Mouse (Mus musculus): ENCODE measurements around the gene Fgf8. TPM values are rescaled to one million over a fixed set of nuclear protein-coding genes. Genes with fewer than 3 reads are reported as not detected.

Gene Fgf8
- total RNA-seq, 4 experiments from 2014 or later = not detected

DNA sequence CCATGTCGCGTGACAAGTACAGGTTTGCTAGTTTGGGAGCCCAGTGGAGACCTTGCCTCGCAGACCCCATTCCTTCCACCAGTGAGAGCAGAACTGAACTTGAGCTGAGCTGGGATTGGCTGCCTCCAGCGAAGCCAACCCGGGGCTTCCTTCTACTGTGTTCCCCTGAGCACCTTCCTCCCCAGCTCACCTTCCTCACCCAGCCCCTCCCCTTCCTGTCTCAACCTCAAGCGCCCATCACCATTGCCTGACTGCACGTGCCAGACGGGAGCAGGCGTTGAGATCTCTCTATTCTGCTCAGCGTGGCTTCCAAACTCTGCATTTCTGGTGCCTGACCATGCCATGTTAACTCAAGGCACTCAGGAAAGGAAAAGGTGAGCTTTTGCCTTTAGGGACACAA is 15.5 kb downstream of the Fgf8 start:
- DNase-seq (ENCODE audit: low spot score in 2 of 2) = no peak

DNA sequence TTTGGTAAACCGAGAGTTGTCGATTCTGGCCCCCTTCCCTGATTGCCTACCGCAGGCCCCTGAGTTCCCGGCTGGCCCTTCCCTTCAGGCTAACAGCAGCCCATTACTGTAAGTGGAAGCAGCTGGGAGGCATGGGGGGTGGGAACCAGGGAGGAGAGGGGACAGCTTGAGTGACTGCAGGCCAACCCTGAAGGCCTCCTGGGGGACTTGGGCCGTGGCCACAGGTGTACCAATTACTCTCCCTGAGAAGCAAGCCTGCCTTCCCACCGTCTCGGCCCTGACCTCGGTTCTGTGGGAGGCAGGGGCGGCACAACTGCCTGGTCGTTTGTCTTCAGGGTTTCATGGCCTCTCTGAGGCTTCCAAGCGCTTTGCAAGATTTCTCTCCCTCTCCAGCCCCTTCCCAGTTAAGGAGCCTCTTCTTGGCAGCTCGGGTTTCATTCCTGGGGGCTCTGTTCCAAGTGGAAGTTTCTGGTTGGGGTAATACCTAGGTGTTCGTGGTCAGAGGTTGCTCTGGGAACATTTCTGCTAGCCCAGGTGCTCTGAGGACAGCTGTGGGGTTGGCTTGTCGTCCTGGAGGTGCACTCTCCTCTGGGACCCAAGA is 16.9 kb downstream of the Fgf8 start:
- DNase-seq (ENCODE audit: low spot score in 2 of 2) = no peak

GRCm38 (mm10) chr19:45722188-45722587 is 20.5 kb downstream of the Fgf8 start:
- no peak for DNase-seq (ENCODE audit: low spot score in 2 of 2)

GRCm38 (mm10) chr19:45718286-45718685 is 24.4 kb downstream of the Fgf8 start:
- peak in 1 of 2 experiments; percentile 24 for DNase-seq (ENCODE audit: low spot score in 2 of 2)

DNA sequence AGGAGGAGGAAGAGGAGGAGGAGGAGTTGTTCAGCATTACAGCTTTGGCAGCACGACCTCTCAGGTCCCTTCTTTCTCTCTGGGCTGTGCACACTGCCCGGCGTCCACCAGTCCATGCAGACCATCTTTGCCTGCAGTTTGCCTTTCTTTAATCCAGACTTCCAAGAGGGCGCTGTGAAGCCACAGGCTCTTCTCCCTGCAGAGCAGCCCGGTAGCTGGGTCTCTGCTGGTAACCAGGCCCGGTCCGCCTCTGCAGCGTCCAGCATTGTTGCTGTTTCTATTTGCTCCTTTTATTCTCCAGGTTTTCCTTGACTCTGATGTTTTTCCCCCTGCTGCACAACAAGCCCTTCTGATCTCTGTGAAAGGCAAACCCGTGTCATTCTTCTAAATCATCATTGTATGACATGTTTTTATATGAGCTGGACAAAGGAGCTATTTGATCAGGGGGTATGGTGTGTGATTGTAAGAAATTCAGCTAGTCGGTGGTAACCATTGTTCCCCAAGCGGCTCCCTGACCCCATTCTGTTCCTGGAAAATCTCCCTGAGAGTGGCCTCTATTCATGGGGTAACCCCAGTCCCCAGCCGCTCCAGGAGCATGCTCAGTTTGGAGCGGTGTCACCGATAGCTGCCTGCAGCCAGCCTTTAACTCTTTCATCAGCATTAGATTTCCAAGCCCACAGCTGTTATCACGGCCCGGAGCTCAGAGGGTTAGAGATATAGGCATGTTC is 25.1 kb downstream of the Fgf8 start:
- peak; percentile 30 to 37 for DNase-seq (ENCODE audit: low spot score in 2 of 2)

DNA sequence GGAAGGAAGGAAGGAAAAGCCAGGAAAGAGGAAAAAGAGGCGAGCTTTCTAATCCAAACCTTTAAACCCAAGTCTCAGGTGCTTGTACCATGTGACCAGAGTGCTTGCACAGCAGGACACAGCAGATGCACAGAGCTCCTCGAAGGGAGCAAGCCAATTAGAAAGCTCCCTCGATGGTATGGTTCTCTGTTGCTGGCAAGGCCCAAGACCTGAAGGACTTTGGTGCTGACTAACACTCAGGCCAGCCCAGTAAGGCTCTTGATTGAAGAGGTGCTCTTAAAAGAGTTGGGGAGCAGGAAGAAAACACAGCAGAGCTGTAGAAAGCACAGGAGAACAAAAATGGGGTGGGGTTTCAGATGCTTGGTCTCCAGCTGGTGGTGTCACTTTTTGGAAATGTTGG is 34.0 kb downstream of the Fgf8 start:
- DNase-seq (ENCODE audit: low spot score in 2 of 2) = no peak

GRCm38 (mm10) chr19:45696281-45696600 is 46.5 kb downstream of the Fgf8 start:
- DNase-seq (ENCODE audit: low spot score in 2 of 2) = no peak

DNA sequence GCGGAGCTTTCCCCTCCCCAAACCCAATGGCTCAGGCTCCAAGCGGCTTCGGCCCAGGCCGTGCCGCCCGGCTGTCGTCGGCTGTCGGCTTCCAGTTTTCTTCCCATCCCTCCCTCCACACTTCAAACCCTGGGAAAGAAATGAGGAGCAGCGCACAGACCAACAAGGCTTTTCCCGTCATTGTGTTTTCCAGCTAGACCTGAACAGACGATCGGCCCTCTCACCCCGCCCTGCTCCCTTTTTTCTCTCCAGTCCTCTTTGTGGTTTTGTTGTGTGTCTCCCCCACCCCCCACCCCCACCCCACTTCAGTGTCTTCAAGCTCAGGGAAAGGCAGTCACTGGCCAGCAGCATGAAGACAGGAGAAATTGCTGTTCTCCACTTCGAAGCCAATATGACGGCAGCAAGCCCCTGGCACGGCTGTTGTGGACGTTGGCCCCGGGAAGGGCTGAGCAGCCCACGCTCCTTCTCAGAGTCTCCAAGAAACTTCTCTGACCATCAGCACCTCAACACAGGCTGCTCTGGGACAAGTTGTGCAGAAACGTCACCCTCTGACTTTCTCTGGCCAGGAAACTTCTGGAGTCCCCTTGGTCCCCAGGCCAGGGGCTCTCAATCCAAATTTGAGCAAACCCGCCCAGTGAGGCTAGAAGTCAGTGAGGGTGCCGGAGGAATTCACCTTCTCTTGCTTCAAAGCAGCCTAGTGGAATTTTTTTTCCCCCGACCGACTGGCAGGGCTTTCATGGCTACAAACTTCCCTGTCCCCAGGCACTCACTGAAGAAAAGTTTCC is 47.0 kb downstream of the Fgf8 start:
- no peak for DNase-seq (ENCODE audit: low spot score in 2 of 2)

- DNase-seq (ENCODE audit: low spot score in 2 of 2) = no peak
Measured at GRCm38 (mm10) chr19:45694056-45694455, 48.7 kb downstream of the Fgf8 start.

- DNase-seq (ENCODE audit: low spot score in 2 of 2) = peak; percentile 12 to 20
Measured at GRCm38 (mm10) chr19:45692211-45692610, 50.5 kb downstream of the Fgf8 start.

DNA sequence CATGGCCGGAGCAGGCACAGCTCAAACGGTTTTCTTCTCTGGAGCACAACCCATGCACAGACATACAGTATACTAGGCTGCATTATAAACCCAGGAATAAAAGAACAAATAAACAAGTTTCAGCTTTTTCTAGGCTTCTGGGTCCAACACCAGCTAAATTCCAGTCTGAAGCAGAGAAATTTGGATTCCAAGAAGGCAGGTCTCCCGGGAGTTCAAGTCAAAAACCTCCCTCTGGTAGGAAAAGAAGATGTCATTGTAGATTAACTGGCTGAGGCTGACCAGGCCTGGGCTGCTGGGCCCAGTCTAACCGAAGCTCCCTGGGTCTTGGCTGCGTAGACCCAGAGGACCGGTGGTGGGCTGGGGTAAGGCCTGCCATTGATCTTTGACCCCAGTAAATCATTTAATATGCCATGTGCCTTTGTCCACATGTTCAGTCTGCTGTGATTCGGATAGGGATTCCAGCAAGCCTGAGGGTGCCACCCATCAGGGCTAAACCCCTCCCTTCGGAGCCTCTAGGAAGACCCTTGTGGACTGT is 51.6 kb downstream of the Fgf8 start:
- DNase-seq (ENCODE audit: low spot score in 2 of 2) = no peak

DNA sequence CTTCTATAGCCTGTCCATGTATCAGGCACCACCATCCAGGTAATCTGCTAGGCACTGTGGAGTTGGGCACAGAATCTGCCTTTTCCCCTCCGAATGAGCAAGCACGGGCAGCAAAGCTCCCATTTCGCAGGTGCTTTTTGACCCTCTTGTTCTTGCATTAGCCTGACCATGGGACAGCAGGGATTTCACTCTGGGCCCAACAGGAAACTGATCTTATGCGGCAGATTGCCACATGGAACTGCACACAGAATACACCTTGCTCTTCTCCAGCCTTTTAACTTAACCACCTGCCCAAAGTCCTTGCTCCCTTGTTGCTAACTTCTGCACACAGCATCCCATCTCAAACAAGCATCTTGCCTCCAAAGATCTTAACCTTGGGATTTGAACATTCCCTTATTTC is 55.7 kb downstream of the Fgf8 start:
- DNase-seq (ENCODE audit: low spot score in 2 of 2) = no peak

Other genes starting within 250 kb of the Fgf8 start
- gene Poll, start 182.4 kb downstream of the Fgf8 start, total RNA-seq (2022) = 1 to 10 TPM; 8.9 to 9.9 (median 9.4) TPM
- 10 to 100 TPM; 50.7 to 66.2 (median 63.5) TPM for gene Gm17018, start 182.3 kb downstream of the Fgf8 start, total RNA-seq (2022)
- gene Fbxw4, start 82.6 kb downstream of the Fgf8 start, total RNA-seq (2022) = 10 to 100 TPM; 37.7 to 42.2 (median 40.0) TPM
- 10 to 100 TPM in 2 of 4 experiments, 1 to 10 TPM in 2; 7.6 to 12.9 (median 9.1) TPM for gene Npm3, start 6.7 kb upstream of the Fgf8 start, total RNA-seq (2022)
- gene Mgea5, start 40.9 kb upstream of the Fgf8 start, total RNA-seq (2022) = 100 to 1,000 TPM; 137 to 170 (median 155) TPM
- gene Kcnip2, start 73.1 kb upstream of the Fgf8 start, total RNA-seq (2022) = 100 to 1,000 TPM; 163 to 211 (median 185) TPM

Data from layer of hippocampus, adult 8-10 months (tissue).